Mouse (Mus musculus) forebrain, embryonic 15.5 days (tissue): ENCODE data around the gene Gm20661. TPM values are rescaled to one million over a fixed set of nuclear protein-coding genes. Genes with fewer than 3 reads are reported as not detected.
"Not testable (repeated sequence)": the region's sequence is repeated elsewhere in the genome, so short reads cannot be mapped to it uniquely, and the experiment has no call there.

Source experiments
- ATAC-seq: fragments of 200-750 bp; cut with Nextera tagmentation; replicated peaks from 2 replicates; pipeline ENCODE4 v1.8.0; 2017; ENCODE audit warnings: mild to moderate bottlenecking, moderate TSS enrichment, moderate library complexity
- H3K27ac ChIP-seq: fragments of 300-500 bp; sonication (generic); replicated peaks from 2 replicates; pipeline ENCODE4 v1.5.1; 2015; ENCODE audit warnings: mild to moderate bottlenecking, inconsistent platforms
- H3K27me3 ChIP-seq: fragments of 300-500 bp; sonication (generic); 2 replicates; pipeline ENCODE4 v1.6.1; 2015; ENCODE audit warnings: inconsistent platforms
- H3K36me3 ChIP-seq: fragments of 300-500 bp; sonication (generic); 2 replicates; pipeline ENCODE4 v1.6.1; 2015; ENCODE audit warnings: mild to moderate bottlenecking, inconsistent platforms
- H3K4me1 ChIP-seq: fragments of 300-500 bp; sonication (generic); 2 replicates; pipeline ENCODE4 v1.6.1; 2015; ENCODE audit warnings: inconsistent platforms
- H3K4me2 ChIP-seq: fragments of 300-500 bp; sonication (generic); replicated peaks from 2 replicates; pipeline ENCODE4 v1.6.1; 2015; ENCODE audit warnings: mild to moderate bottlenecking, inconsistent platforms
- H3K4me3 ChIP-seq: fragments of 300-500 bp; sonication (generic); 2 replicates; pipeline ENCODE4 v1.5.1; 2015; ENCODE audit warnings: mild to moderate bottlenecking, inconsistent platforms
- H3K9ac ChIP-seq: fragments of 300-500 bp; sonication (generic); replicated peaks from 2 replicates; pipeline ENCODE4 v1.6.1; 2015; ENCODE audit warnings: mild to moderate bottlenecking, inconsistent platforms
- H3K9me3 ChIP-seq: fragments of 300-500 bp; sonication (generic); 2 replicates; pipeline ENCODE4 v1.6.1; 2016; ENCODE audit warnings: inconsistent platforms
- WGBS: fragments of 180-500 bp; shearing (Covaris S2); methylation state at CpG from one replicate; pipeline ENCODE4 v1.1.7; 2015; ENCODE audit warnings: mixed read lengths; 5-methylcytosine and 5-hydroxymethylcytosine counted together
- polyA plus RNA-seq: library from polyadenylated mRNA; unstranded; fragments of >200 nt; fragmentation: Nextera tagmentation; extraction: Ambion mirVana; gene quantifications from 2 replicates; pipeline ENCODE4 v1.2.1, GENCODE M21; 2015

The Gm20661 gene
- polyA plus RNA-seq, 1 experiment from 2014 or later: 0.83 TPM

DNA sequence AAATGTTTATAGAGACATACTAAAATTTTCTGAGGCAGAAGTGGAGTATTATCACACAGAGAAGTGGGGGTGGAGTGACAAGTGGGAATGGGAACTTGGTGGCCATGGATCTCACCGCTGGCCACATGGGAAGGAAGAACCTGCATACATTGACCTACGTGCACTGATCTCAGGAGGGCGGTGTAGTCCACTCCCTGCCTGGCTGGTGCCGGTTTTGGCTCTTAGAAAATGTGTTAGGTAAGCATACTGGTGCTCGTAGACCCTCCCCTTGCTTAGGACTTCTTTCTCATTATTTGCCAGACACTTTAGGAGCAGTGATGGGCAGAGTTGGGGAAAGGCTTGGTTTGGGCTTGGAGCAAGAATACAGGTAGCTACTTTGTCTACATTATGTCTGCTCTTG lies 25.2 kb downstream of the Gm20661 start:
- H3K4me1 ChIP-seq: peaks cover 22% of the 10 kb centered on the region
- no peak overlapping the region for H3K4me3 ChIP-seq
- no peaks in the 10 kb centered on the region for H3K9me3 ChIP-seq
- H3K4me2 ChIP-seq: no peak overlapping the region
- no peaks in the 10 kb centered on the region for H3K36me3 ChIP-seq
- no peak overlapping the region for H3K27ac ChIP-seq
- ATAC-seq: no peak
- H3K9ac ChIP-seq: no peak overlapping the region
- no peaks in the 10 kb centered on the region for H3K27me3 ChIP-seq
- 91% methylated on average over 5 of the region's 5 CpGs for WGBS

DNA sequence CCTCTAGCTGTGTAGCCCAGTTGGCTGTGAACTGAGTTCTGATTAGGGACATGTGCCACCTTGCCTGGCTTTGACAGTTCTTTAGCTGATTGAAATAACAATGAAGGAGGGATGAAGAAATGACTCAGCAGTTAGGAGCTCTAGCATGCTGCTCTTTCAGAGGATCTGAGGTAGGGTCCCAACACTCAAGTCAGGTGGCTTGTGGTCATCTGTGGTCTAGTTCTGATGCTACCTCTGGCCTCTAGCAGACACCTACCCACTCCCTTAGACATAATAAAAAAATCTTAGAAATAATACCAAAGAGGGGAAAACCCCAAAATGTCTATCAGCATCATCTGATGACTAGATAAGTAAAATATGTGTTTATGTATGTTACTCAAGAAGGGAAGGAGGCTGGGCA lies 27.5 kb downstream of the Gm20661 start:
- H3K9ac ChIP-seq: no peak overlapping the region
- H3K36me3 ChIP-seq: no peaks in the 10 kb centered on the region; the same call in 1 of the 2 replicates
- H3K4me3 ChIP-seq: no peak overlapping the region
- peaks cover 2% of the 10 kb centered on the region; the same call in 1 of the 2 replicates for H3K4me1 ChIP-seq
- H3K27me3 ChIP-seq: no peaks in the 10 kb centered on the region
- no peak overlapping the region for H3K4me2 ChIP-seq
- no peak for ATAC-seq
- H3K27ac ChIP-seq: no peak overlapping the region
- no peaks in the 10 kb centered on the region for H3K9me3 ChIP-seq

DNA sequence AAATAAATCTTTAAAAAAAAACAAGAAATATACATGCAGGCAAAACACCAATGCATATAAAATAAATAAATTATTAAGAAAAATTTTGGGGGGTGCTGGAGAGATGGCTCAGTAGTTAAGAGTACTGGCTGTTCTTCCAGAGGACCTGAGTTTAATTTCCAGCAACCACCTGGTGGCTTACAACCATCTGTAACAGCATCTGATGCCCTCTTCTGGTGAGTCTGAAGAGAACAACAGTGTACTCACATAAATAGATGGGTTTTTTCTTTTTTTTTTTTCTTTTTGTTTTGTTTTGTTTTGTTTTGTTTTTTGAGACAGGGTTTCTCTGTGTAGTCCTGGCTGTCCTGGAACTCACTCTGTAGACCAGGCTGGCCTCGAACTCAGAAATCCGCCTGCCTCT lies 30.7 kb downstream of the Gm20661 start:
- H3K36me3 ChIP-seq, H3K4me3 ChIP-seq, H3K27me3 ChIP-seq, H3K9ac ChIP-seq, H3K4me2 ChIP-seq, ATAC-seq, H3K4me1 ChIP-seq, H3K27ac ChIP-seq, H3K9me3 ChIP-seq: not testable (repeated sequence)
- 94% methylated on average over 2 of the region's 2 CpGs for WGBS

DNA sequence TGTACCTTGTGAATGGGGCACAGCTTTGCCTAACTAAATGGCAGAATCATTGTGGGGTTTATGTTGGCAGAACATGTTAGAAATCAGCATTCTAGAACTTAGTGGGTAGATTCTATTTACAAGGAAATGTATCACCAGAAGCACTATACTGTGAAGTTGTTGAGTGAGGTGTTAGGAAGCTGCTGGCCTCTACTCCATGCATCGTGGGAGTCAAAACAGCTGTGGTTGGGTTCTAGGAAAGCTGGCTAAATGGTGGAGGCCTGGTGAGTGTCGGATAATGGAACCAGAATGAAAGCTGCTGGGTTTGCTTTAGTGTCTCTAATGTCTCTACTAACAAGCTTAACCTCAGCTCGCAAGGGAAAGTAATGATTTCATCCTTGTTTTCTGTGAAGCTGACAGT lies 34.3 kb downstream of the Gm20661 start:
- no peak overlapping the region for H3K4me3 ChIP-seq
- no peak overlapping the region for H3K4me2 ChIP-seq
- H3K36me3 ChIP-seq: no peaks in the 10 kb centered on the region; the same call in 1 of the 2 replicates
- no peak for ATAC-seq
- H3K4me1 ChIP-seq: 0 out of 2 replicates have a peak, but pooled peaks cover 3% of the 10 kb centered on the region
- H3K27ac ChIP-seq: no peak overlapping the region
- H3K27me3 ChIP-seq: no peaks in the 10 kb centered on the region
- H3K9ac ChIP-seq: no peak overlapping the region
- H3K9me3 ChIP-seq: no peaks in the 10 kb centered on the region
- WGBS: 82% methylated on average over 3 of the region's 3 CpGs

DNA sequence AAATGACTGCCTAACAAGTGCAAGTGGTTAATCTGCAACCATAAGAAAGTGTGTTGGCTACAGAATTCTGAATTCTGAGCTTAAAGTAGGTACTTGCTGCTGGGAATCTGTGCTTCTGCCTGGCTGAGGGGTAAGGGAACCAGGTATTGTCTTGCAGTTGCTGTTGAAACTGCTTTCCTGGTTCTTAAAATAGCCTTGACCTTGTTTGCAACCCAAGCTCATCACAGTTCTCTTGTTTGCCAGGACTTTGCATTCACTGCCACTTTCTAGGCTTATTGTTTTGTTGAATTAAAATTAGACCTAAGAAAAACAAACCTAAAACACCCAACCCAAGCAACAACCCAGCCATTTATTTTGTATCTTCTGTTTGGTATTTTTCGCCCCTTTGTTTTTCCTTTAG lies 37.9 kb downstream of the Gm20661 start:
- H3K4me3 ChIP-seq: no peak overlapping the region
- no peak overlapping the region for H3K4me2 ChIP-seq
- H3K36me3 ChIP-seq: peaks cover 17% of the 10 kb centered on the region
- H3K27me3 ChIP-seq: no peaks in the 10 kb centered on the region
- H3K4me1 ChIP-seq: 0 out of 2 replicates have a peak, but pooled peaks cover 3% of the 10 kb centered on the region
- 92% methylated on average over 1 of the region's 1 CpGs for WGBS
- H3K9me3 ChIP-seq: no peaks in the 10 kb centered on the region
- ATAC-seq: no peak
- no peak overlapping the region for H3K27ac ChIP-seq
- H3K9ac ChIP-seq: no peak overlapping the region

DNA sequence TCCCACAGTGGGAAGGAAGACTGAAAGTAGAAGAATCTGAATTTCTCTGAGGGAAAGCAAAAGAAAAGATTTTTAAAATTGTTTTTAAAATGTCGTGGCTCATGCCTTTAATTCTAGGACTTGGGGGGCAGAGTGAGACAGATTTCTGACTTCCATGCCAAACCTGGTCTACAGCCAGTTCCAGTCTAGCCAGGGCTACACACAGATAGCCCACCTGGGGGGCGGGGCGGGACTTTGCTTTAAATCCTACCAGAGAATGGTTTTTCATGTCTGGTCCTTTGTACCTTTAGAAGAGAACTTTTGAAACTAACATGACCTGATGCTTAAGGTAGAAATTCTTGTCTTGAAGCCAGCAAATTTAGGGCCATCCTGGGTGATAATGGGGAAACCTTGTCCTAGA lies 40.4 kb downstream of the Gm20661 start:
- no peak for ATAC-seq
- Histone ChIP-seq H3K36me3 (peaks cover 38% of the 10 kb centered on the region), H3K4me1 (0 out of 2 replicates have a peak, but pooled peaks cover 3% of the 10 kb centered on the region), H3K4me2 (no peak overlapping the region), H3K4me3 (no peak overlapping the region), H3K9me3 (no peaks in the 10 kb centered on the region), H3K9ac (no peak overlapping the region), H3K27me3 (no peaks in the 10 kb centered on the region), H3K27ac (no peak overlapping the region)
- 89% methylated on average over 3 of the region's 3 CpGs for WGBS

DNA sequence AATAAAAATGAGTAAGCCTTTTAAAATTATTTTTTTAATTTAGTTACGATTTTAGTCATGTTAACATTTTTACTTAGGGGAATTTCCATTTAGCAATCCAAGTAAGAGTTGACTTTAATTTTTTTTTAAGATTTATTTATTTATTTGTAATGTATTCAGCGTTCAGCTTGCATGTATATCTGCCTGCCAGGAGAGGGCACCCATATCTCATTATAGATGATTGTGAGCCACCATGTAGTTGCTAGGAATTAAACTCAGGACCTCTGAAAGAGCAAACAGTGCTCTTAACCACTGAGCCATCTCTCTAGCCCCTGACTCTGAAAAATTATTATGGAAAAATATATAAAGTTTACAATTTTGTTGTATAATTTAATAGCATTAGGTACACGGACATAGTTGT lies 43.7 kb downstream of the Gm20661 start:
- ATAC-seq: no peak
- Histone ChIP-seq H3K27ac (no peak overlapping the region), H3K9me3 (no peaks in the 10 kb centered on the region), H3K4me2 (no peak overlapping the region), H3K9ac (no peak overlapping the region), H3K4me1 (no peaks in the 10 kb centered on the region), H3K36me3 (peaks cover 50% of the 10 kb centered on the region), H3K4me3 (no peak overlapping the region), H3K27me3 (no peaks in the 10 kb centered on the region)
- 93% methylated on average over 3 of the region's 3 CpGs for WGBS

DNA sequence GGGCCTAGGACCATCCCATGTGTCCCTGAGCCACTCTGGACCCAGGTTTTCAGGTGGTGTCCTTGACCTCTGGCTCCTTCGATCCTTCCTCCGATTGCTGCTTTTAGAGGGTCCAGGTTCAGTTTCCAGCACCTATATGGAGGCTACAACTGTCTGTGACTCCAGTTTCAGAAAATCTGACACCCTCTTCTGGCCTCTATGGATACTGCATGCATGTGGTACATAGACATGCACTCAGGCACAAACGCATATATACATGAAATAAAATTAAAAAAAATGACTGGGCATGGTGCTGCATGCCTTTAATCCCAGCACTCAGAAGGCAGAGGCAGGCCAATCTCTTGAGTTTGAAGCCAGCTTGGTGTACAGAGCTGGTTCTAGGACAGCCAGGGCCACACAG lies 45.0 kb downstream of the Gm20661 start:
- Histone ChIP-seq H3K4me1 (no peaks in the 10 kb centered on the region), H3K27me3 (no peaks in the 10 kb centered on the region), H3K36me3 (peaks cover 58% of the 10 kb centered on the region), H3K4me2 (no peak overlapping the region), H3K27ac (no peak overlapping the region), H3K9me3 (no peaks in the 10 kb centered on the region), H3K4me3 (no peak overlapping the region), H3K9ac (no peak overlapping the region)
- WGBS: 97% methylated on average over 3 of the region's 3 CpGs
- no peak for ATAC-seq

DNA sequence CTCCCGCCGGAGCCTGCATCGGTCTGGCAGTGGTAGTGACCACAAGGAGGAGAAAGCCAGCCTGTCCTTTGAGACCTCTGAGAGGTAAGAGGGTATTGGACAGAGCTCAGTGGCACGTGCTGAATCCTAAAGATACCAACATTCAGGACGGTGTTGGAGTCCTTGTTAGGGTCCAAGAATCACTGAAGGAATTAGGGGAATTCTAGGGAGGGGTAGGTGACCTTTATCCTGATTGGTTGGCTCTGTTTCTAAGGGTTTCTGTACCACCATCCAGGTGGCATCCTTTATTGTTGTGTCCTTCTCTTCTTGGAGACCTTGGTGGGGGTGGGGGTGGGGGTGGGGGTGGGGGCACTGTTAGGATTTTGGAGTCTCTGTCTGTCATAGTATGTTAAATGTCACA lies 49.3 kb downstream of the Gm20661 start:
- H3K36me3 ChIP-seq: peaks cover 53% of the 10 kb centered on the region
- H3K4me2 ChIP-seq: no peak overlapping the region
- H3K27me3 ChIP-seq: no peaks in the 10 kb centered on the region
- 90% methylated on average over 5 of the region's 5 CpGs for WGBS
- H3K27ac ChIP-seq: no peak overlapping the region
- no peak for ATAC-seq
- H3K4me3 ChIP-seq: no peak overlapping the region
- no peaks in the 10 kb centered on the region for H3K4me1 ChIP-seq
- no peaks in the 10 kb centered on the region for H3K9me3 ChIP-seq
- H3K9ac ChIP-seq: no peak overlapping the region

DNA sequence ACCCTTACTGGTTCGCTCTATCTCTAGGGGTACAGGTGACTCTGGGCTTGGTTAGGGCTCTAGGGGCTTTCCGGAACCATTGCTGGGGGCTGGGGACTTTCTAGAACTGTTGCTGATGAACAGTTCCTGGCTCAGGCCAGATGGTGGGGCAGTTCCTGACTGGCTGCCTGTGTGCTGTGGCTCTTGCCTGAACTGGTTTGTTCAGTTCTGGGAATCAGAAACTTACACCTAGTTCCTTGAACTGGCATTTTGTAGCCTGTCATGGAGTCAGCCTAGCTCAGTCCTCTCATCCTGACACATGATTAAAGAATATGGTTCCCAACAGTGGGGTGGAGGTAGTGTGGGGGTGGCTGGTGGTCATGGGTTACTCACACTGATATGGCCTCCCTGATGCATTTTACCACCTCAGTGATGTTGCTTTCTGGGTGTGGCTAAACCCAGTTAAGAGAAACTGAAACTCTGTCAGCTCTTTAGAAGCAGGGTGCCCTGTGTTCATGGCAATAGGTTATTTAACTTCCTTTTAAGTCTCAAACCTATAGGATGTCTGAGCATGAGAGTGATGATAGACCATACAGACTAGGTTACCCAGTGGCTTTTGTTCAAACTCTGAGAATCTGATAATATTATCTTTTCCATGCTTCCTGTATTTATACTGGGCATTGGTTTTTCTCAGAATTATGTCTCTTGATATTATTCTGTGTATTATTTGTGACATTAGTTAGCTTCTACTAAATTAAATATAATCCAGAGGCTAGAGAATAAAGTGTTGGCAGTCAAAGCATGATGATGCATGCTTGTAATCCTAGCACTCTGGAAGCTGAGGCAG lies 52.7 kb downstream of the Gm20661 start:
- no peak overlapping the region for H3K9ac ChIP-seq
- no peaks in the 10 kb centered on the region for H3K4me1 ChIP-seq
- H3K36me3 ChIP-seq: peaks cover 49% of the 10 kb centered on the region
- H3K27me3 ChIP-seq: no peaks in the 10 kb centered on the region
- H3K4me2 ChIP-seq: no peak overlapping the region
- 95% methylated on average over 2 of the region's 2 CpGs for WGBS
- no peak overlapping the region for H3K4me3 ChIP-seq
- H3K9me3 ChIP-seq: no peaks in the 10 kb centered on the region
- no peak overlapping the region for H3K27ac ChIP-seq
- no peak for ATAC-seq

Other genes with a start within 250 kb of the Gm20661 start
- gene Rbm5, start 212.1 kb upstream of the Gm20661 start, polyA plus RNA-seq: 283 and 284 TPM in 2 replicates
- 115 and 125 TPM in 2 replicates for gene Rbm6, start 109.8 kb upstream of the Gm20661 start, polyA plus RNA-seq
- 24.0 and 24.5 TPM in 2 replicates for gene Mon1a, start 94.9 kb upstream of the Gm20661 start, polyA plus RNA-seq
- gene Mst1r, start 76.2 kb upstream of the Gm20661 start, polyA plus RNA-seq: 1.0 and 1.9 TPM in 2 replicates
- gene Actl11, start 54.6 kb upstream of the Gm20661 start, polyA plus RNA-seq: not detected in 2 replicates
- 79.1 and 83.4 TPM in 2 replicates for gene Camkv, start 47.4 kb upstream of the Gm20661 start, polyA plus RNA-seq
- 14.0 and 15.7 TPM in 2 replicates for gene Traip, start 32.9 kb upstream of the Gm20661 start, polyA plus RNA-seq
- 2.5 and 2.9 TPM in 2 replicates for gene Uba7, start 7.6 kb upstream of the Gm20661 start, polyA plus RNA-seq
- 12.6 and 12.8 TPM in 2 replicates for gene Inka1, start 2.8 kb downstream of the Gm20661 start, polyA plus RNA-seq
- 0.36 and 1.7 TPM in 2 replicates for gene Cdhr4, start 9.4 kb downstream of the Gm20661 start, polyA plus RNA-seq
- 0.69 TPM in 1 of 2 replicates, not detected in the other for gene Gm20662, start 13.3 kb downstream of the Gm20661 start, polyA plus RNA-seq
- gene Ip6k1, start 19.4 kb downstream of the Gm20661 start, polyA plus RNA-seq: 101 and 109 TPM in 2 replicates
- 19.9 and 22.2 TPM in 2 replicates for gene Gmppb, start 66.2 kb downstream of the Gm20661 start, polyA plus RNA-seq
- gene Amigo3, start 70.1 kb downstream of the Gm20661 start, polyA plus RNA-seq: 3.2 and 3.4 TPM in 2 replicates
- 0.37 TPM in 1 of 2 replicates, not detected in the other for gene Mst1, start 97.4 kb downstream of the Gm20661 start, polyA plus RNA-seq
- gene Rnf123, start 100.3 kb downstream of the Gm20661 start, polyA plus RNA-seq: 45.4 and 49.0 TPM in 2 replicates
- gene Apeh, start 111.5 kb downstream of the Gm20661 start, polyA plus RNA-seq: 42.3 and 50.5 TPM in 2 replicates
- gene Bsn, start 207.3 kb downstream of the Gm20661 start, polyA plus RNA-seq: 7.3 and 7.9 TPM in 2 replicates